8 mouse cellular contexts compared by ENCODE assay signal in the genomic region with DNA sequence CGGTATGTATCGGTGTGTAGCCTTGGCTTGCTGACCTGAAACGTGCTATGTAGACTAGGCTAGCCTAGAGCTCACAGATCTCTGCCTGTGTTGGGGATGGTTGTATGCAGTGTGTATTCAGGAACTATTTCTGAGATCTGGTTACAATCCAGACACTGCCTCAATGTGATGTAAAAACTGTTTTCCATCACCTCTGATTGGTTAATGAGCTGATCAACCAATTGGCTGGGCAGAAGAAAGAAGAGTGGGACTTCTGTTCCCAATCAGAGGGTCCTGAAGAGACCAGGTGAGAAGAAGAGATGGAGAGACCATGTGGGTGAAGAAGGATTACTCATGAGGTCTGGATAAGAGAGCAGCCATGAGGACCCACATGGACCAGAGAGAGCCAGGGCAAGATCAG. TPM values are rescaled to one million over a fixed set of nuclear protein-coding genes. Genes with fewer than 3 reads are reported as not detected.
DNase-seq lines count a peak whose midpoint lies in the region; ATAC-seq and TF ChIP-seq lines count a peak whose summit lies in the region.

No protein-coding gene starts in this region.

- TF ChIP-seq POLR2A in ES-Bruce4 (IDR thresholded peaks at IDR 0.05; ENCODE audit: insufficient read depth, low read length): no peak

- no peak for DNase-seq in heart, postnatal 4 days
- no peak for DNase-seq in hindbrain, embryonic 10.5 days (ENCODE audit: low spot score)
- DNase-seq in midbrain, embryonic 10.5 days (ENCODE audit: low spot score): no peak
- no peak for DNase-seq in urinary bladder, postnatal 25 days (ENCODE audit: low spot score)
- DNase-seq in layer of hippocampus, postnatal 14 days (ENCODE audit: low spot score in 2 of 2): no peak
- no peak for DNase-seq in yolk sac, embryonic 10.5 days (ENCODE audit: low spot score)

- peak overlapping the region; percentile 84 for H3K4me3 ChIP-seq in heart, embryonic 11.5 days (ENCODE audit: low read depth, low read length)
- H3K4me3 ChIP-seq in ES-Bruce4 (ENCODE audit: low read depth, low read length): peak overlapping the region; percentile 95
- peak overlapping the region; percentile 82 for H3K4me3 ChIP-seq in hindbrain, embryonic 10.5 days
- peak overlapping the region; percentile 90 for H3K4me3 ChIP-seq in midbrain, embryonic 10.5 days

- TF ChIP-seq EP300 in ES-Bruce4 (IDR thresholded peaks at IDR 0.05; ENCODE audit: insufficient read depth, low read depth, low read length): no peak

- no peaks in the 10 kb centered on the region for H3K9me3 ChIP-seq in heart, embryonic 11.5 days (replicated peaks; ENCODE audit: control insufficient read depth, low read length)
- no peaks in the 10 kb centered on the region for H3K9me3 ChIP-seq in ES-Bruce4 (replicated peaks; ENCODE audit: control insufficient read depth, insufficient read depth, low read length, poor library complexity, severe bottlenecking)
- H3K9me3 ChIP-seq in hindbrain, embryonic 10.5 days: no peaks in the 10 kb centered on the region
- no peaks in the 10 kb centered on the region for H3K9me3 ChIP-seq in midbrain, embryonic 10.5 days (replicated peaks)

- H3K4me2 ChIP-seq in heart, embryonic 11.5 days: peak overlapping the region; percentile 64

- H3K9ac ChIP-seq in heart, embryonic 11.5 days (ENCODE audit: low read depth, low read length): peak overlapping the region; percentile 82
- H3K9ac ChIP-seq in ES-Bruce4 (ENCODE audit: low read depth, poor library complexity, severe bottlenecking): peak overlapping the region; percentile 95

- WGBS in heart, embryonic 11.5 days (ENCODE audit: insufficient replicate concordance): 11% methylated on average over 3 of the region's 3 CpGs
- 10% methylated on average over 3 of the region's 3 CpGs for WGBS in hindbrain, embryonic 10.5 days
- WGBS in midbrain, embryonic 10.5 days: 14% methylated on average over 3 of the region's 3 CpGs

- H3K36me3 ChIP-seq in heart, embryonic 11.5 days (ENCODE audit: control insufficient read depth, insufficient read depth, low read length): peaks cover 15% of the 10 kb centered on the region
- peaks cover 45% of the 10 kb centered on the region for H3K36me3 ChIP-seq in ES-Bruce4 (ENCODE audit: control insufficient read depth, insufficient read depth, low read length, poor library complexity, severe bottlenecking)
- peaks cover 46% of the 10 kb centered on the region for H3K36me3 ChIP-seq in hindbrain, embryonic 10.5 days
- peaks cover 46% of the 10 kb centered on the region for H3K36me3 ChIP-seq in midbrain, embryonic 10.5 days

- no peaks in the 10 kb centered on the region for H3K27me3 ChIP-seq in heart, embryonic 11.5 days (ENCODE audit: control insufficient read depth, insufficient read depth, low read length)
- no peaks in the 10 kb centered on the region for H3K27me3 ChIP-seq in ES-Bruce4 (ENCODE audit: control insufficient read depth, insufficient read depth, low read length, poor library complexity, severe bottlenecking)
- no peaks in the 10 kb centered on the region for H3K27me3 ChIP-seq in hindbrain, embryonic 10.5 days (ENCODE audit: insufficient read depth, poor library complexity, severe bottlenecking)
- no peaks in the 10 kb centered on the region for H3K27me3 ChIP-seq in midbrain, embryonic 10.5 days (ENCODE audit: low read depth, poor library complexity, severe bottlenecking)

- no peak overlapping the region for H3K27ac ChIP-seq in heart, embryonic 11.5 days (ENCODE audit: low read depth, low read length)
- H3K27ac ChIP-seq in ES-Bruce4 (ENCODE audit: insufficient read depth, low read length): 0 out of 2 replicates have a peak overlapping the region, but pooled peaks have one; percentile 32
- peak overlapping the region; percentile 95 for H3K27ac ChIP-seq in hindbrain, embryonic 10.5 days
- peak overlapping the region; percentile 96 for H3K27ac ChIP-seq in midbrain, embryonic 10.5 days (replicated peaks)

- H3K4me1 ChIP-seq in heart, embryonic 11.5 days (ENCODE audit: control insufficient read depth, insufficient read depth, low read length): peaks cover 16% of the 10 kb centered on the region
- H3K4me1 ChIP-seq in ES-Bruce4 (ENCODE audit: control insufficient read depth, insufficient read depth, low read length): no peaks in the 10 kb centered on the region
- H3K4me1 ChIP-seq in hindbrain, embryonic 10.5 days (replicated peaks): peaks cover 28% of the 10 kb centered on the region
- H3K4me1 ChIP-seq in midbrain, embryonic 10.5 days: peaks cover 28% of the 10 kb centered on the region

- TF ChIP-seq CTCF in ES-Bruce4 (IDR thresholded peaks at IDR 0.05; ENCODE audit: low read depth, low read length): no peak

- ATAC-seq in heart, embryonic 11.5 days (replicated peaks; ENCODE audit: insufficient number of reproducible peaks, low FRiP score, low TSS enrichment): no peak

RNA-seq across cellular contexts. Expression of gene Cenpa, which starts 1.1 kb away (rescaled TPM):
- polyA plus RNA-seq in heart, embryonic 11.5 days (2014; fragmentation: Nextera tagmentation; extraction: Ambion mirVana): 296 and 306 TPM in 2 replicates
- total RNA-seq in heart, postnatal 4 days (2021): 100 to 1,000 TPM; 141 to 145 TPM
- 257 and 258 TPM in 2 replicates for polyA plus RNA-seq in ES-Bruce4 (2011; ENCODE audit: insufficient read depth, insufficient read length, low read depth, missing spikeins)
- 409 and 440 TPM in 2 replicates for polyA plus RNA-seq in hindbrain, embryonic 10.5 days (2016; fragmentation: Nextera tagmentation; extraction: Ambion mirVana)
- polyA plus RNA-seq in midbrain, embryonic 10.5 days (2016; fragmentation: Nextera tagmentation; extraction: Ambion mirVana): 413 and 444 TPM in 2 replicates
- 1 to 10 TPM; 4.8 to 5.5 TPM for total RNA-seq in layer of hippocampus, postnatal 14 days (2021)

RNA-seq across cellular contexts. Expression of gene Slc35f6, which starts 20.0 kb away (rescaled TPM):
- polyA plus RNA-seq in heart, embryonic 11.5 days (2014; fragmentation: Nextera tagmentation; extraction: Ambion mirVana): 21.6 and 22.9 TPM in 2 replicates
- total RNA-seq in heart, postnatal 4 days (2021): 10 to 100 TPM; 35.1 to 38.5 TPM
- polyA plus RNA-seq in ES-Bruce4 (2011; ENCODE audit: insufficient read depth, insufficient read length, low read depth, missing spikeins): 14.3 and 17.6 TPM in 2 replicates
- polyA plus RNA-seq in hindbrain, embryonic 10.5 days (2016; fragmentation: Nextera tagmentation; extraction: Ambion mirVana): 25.5 and 28.9 TPM in 2 replicates
- polyA plus RNA-seq in midbrain, embryonic 10.5 days (2016; fragmentation: Nextera tagmentation; extraction: Ambion mirVana): 26.7 and 30.3 TPM in 2 replicates
- 10 to 100 TPM; 32.6 to 32.7 TPM for total RNA-seq in layer of hippocampus, postnatal 14 days (2021)

RNA-seq across cellular contexts. Expression of gene Dpysl5, which starts 43.7 kb away (rescaled TPM):
- polyA plus RNA-seq in heart, embryonic 11.5 days (2014; fragmentation: Nextera tagmentation; extraction: Ambion mirVana): 2.9 and 3.5 TPM in 2 replicates
- total RNA-seq in heart, postnatal 4 days (2021): 1 to 10 TPM; 1.6 to 2.0 TPM
- 33.4 and 35.2 TPM in 2 replicates for polyA plus RNA-seq in ES-Bruce4 (2011; ENCODE audit: insufficient read depth, insufficient read length, low read depth, missing spikeins)
- 87.4 and 151 TPM in 2 replicates for polyA plus RNA-seq in hindbrain, embryonic 10.5 days (2016; fragmentation: Nextera tagmentation; extraction: Ambion mirVana)
- 90.7 and 126 TPM in 2 replicates for polyA plus RNA-seq in midbrain, embryonic 10.5 days (2016; fragmentation: Nextera tagmentation; extraction: Ambion mirVana)
- total RNA-seq in layer of hippocampus, postnatal 14 days (2021): 100 to 1,000 TPM; 114 to 115 TPM
